Mouse (Mus musculus): ENCODE measurements around the gene Col16a1. TPM values are rescaled to one million over a fixed set of nuclear protein-coding genes. Genes with fewer than 3 reads are reported as not detected.

Gene Col16a1
- polyA plus RNA-seq, 1 experiment from 2014 or later = 3.1 TPM

DNA sequence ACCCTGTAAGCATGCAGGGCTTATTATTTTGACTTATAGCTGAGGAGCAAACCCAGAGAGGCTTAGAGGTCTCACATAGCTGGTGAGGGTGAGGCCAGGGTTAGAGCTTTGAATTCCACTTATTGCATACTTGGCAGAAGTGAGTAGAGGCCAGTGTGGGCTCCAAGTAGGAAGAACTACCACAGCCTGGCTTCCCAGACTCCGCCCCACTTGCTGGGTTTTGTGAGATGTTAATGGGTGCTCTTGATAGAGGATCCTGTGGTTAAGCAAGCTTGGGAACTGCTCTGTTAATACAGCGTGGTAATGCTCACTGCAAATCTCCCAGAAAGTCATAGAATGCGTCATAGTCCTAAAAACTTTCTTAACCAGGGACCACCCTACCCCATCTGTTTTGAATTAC lies 61.3 kb downstream of the Col16a1 start:
- Histone ChIP-seq H3K4me2 (ENCODE audit: low read depth, low read length) (peak overlapping the region; percentile 70), H3K36me3 (ENCODE audit: control insufficient read depth, insufficient read depth) (no peaks in the 10 kb centered on the region), H3K9ac (ENCODE audit: low read depth, low read length) (no peak overlapping the region), H3K27ac (ENCODE audit: low read length) (no peak overlapping the region), H3K27me3 (ENCODE audit: control insufficient read depth, insufficient read depth, low read depth, low read length) (no peaks in the 10 kb centered on the region), H3K4me3 (ENCODE audit: low read depth, low read length) (peak overlapping the region; percentile 78; the same call in 1 of the 2 replicates), H3K4me1 (ENCODE audit: control insufficient read depth, low read depth, low read length) (peaks cover 29% of the 10 kb centered on the region), H3K9me3 (replicated peaks; ENCODE audit: control insufficient read depth, low read length) (no peaks in the 10 kb centered on the region)
- ATAC-seq (ENCODE audit: low read depth) = no peak
- 36% methylated on average over 3 of the region's 3 CpGs for WGBS (ENCODE audit: insufficient replicate concordance)

DNA sequence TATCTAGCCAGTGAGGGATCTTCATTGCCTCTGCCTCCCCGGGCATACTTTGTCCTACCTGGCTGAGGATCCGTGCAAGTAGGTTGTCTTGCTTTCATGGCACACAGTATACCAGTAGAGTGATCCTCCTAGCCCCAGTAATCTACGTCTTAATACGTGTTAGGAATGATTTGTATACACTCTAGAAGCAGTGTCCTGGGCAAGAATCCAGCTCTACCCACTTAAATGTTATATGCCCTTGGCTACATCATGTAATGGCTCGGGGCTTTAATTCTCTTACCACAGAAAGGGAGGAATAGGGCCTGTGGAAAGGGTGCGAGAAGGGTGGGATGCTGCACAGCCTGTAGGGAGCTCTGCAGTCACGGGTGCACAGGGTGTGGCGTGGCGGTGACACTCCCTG lies 62.0 kb downstream of the Col16a1 start:
- no peak overlapping the region for H3K9ac ChIP-seq (ENCODE audit: low read depth, low read length)
- H3K27me3 ChIP-seq (ENCODE audit: control insufficient read depth, insufficient read depth, low read depth, low read length) = no peaks in the 10 kb centered on the region
- no peak for ATAC-seq (ENCODE audit: low read depth)
- no peak overlapping the region for H3K4me3 ChIP-seq (ENCODE audit: low read depth, low read length)
- 77% methylated on average over 9 of the region's 9 CpGs for WGBS (ENCODE audit: insufficient replicate concordance)
- no peaks in the 10 kb centered on the region for H3K36me3 ChIP-seq (ENCODE audit: control insufficient read depth, insufficient read depth)
- no peaks in the 10 kb centered on the region for H3K9me3 ChIP-seq (replicated peaks; ENCODE audit: control insufficient read depth, low read length)
- no peak overlapping the region for H3K4me2 ChIP-seq (ENCODE audit: low read depth, low read length)
- no peak overlapping the region for H3K27ac ChIP-seq (ENCODE audit: low read length)
- H3K4me1 ChIP-seq (ENCODE audit: control insufficient read depth, low read depth, low read length) = peaks cover 29% of the 10 kb centered on the region

DNA sequence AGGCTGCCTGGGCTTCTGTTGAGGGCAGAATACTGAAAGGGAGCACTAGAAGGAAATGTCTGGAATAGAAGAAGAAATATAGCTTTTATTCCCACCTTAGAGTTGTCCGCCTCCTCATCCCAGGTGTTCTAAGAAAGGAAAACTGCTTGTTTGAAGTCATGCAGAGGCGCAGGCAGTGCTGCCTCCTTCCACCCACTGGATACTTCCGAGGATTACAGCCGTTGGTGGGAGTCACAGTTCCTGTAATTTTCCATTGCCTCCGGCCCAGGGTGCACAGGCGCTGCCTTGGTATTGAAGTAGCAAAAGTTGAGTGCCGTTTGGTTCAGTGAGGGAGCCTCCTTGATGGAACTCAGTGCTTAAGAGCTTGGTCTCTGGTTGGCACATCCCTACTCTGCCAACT lies 62.5 kb downstream of the Col16a1 start:
- Histone ChIP-seq H3K9me3 (replicated peaks; ENCODE audit: control insufficient read depth, low read length) (no peaks in the 10 kb centered on the region), H3K4me3 (ENCODE audit: low read depth, low read length) (no peak overlapping the region), H3K36me3 (ENCODE audit: control insufficient read depth, insufficient read depth) (no peaks in the 10 kb centered on the region), H3K4me1 (ENCODE audit: control insufficient read depth, low read depth, low read length) (peaks cover 29% of the 10 kb centered on the region), H3K9ac (ENCODE audit: low read depth, low read length) (no peak overlapping the region), H3K27me3 (ENCODE audit: control insufficient read depth, insufficient read depth, low read depth, low read length) (no peaks in the 10 kb centered on the region), H3K4me2 (ENCODE audit: low read depth, low read length) (no peak overlapping the region), H3K27ac (ENCODE audit: low read length) (no peak overlapping the region)
- WGBS (ENCODE audit: insufficient replicate concordance) = 79% methylated on average over 7 of the region's 7 CpGs
- ATAC-seq (ENCODE audit: low read depth) = no peak

DNA sequence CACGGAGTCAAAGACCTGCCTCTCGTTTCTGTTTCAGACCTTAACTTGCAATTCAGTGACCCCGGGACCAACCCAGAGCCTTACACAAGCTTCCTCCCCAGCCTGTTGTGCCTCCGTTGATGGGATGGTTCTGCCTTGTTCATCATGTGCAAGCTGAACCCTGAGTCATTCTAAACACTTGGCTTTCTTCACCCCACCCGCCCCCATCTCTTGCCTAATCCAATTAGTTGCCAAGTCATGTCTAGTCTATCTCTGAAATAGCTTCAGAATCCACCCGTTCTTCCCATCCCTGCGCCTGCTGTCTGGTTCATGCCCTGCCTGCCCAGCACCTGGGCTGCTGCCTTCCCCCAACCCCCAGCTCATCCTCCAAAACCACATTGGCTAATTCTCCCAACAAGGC lies 64.7 kb downstream of the Col16a1 start:
- 50% methylated on average over 7 of the region's 7 CpGs for WGBS (ENCODE audit: insufficient replicate concordance)

DNA sequence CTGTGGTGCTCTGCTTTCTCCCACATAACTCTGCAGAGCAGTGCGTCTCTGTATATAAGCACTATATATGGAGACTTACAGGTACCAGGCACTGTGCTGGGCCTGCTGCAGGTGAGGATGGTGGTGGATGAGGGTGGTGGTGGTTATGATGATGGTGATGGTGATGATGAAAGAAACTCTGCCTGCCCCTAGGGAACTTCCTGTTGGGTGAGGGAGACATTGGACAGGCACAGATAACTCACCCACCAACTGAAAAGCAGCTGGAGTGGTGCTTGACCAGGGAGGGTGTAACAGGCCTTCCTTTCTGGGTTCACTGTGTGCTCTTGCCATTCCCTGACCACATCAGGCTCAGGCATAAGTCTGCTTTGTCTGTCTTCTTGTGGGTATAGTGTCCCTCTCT lies 65.1 kb downstream of the Col16a1 start:
- H3K9me3 ChIP-seq (replicated peaks; ENCODE audit: control insufficient read depth, low read length) = no peaks in the 10 kb centered on the region
- H3K27me3 ChIP-seq (ENCODE audit: control insufficient read depth, insufficient read depth, low read depth, low read length) = no peaks in the 10 kb centered on the region
- 72% methylated on average over 1 of the region's 1 CpGs for WGBS (ENCODE audit: insufficient replicate concordance)
- 0 out of 2 replicates have a peak overlapping the region, but pooled peaks have one; percentile 21 for H3K27ac ChIP-seq (ENCODE audit: low read length)
- no peaks in the 10 kb centered on the region for H3K36me3 ChIP-seq (ENCODE audit: control insufficient read depth, insufficient read depth)
- no peak for ATAC-seq (ENCODE audit: low read depth)
- H3K4me2 ChIP-seq (ENCODE audit: low read depth, low read length) = no peak overlapping the region
- no peak overlapping the region for H3K9ac ChIP-seq (ENCODE audit: low read depth, low read length)
- H3K4me3 ChIP-seq (ENCODE audit: low read depth, low read length) = no peak overlapping the region
- H3K4me1 ChIP-seq (ENCODE audit: control insufficient read depth, low read depth, low read length) = peaks cover 24% of the 10 kb centered on the region

More for the DNA sequence above, 64.7 kb downstream of the Col16a1 start:
- Histone ChIP-seq H3K9me3 (replicated peaks; ENCODE audit: control insufficient read depth, low read length) (no peaks in the 10 kb centered on the region), H3K4me2 (ENCODE audit: low read depth, low read length) (no peak overlapping the region), H3K4me3 (ENCODE audit: low read depth, low read length) (no peak overlapping the region), H3K9ac (ENCODE audit: low read depth, low read length) (no peak overlapping the region), H3K36me3 (ENCODE audit: control insufficient read depth, insufficient read depth) (no peaks in the 10 kb centered on the region), H3K27me3 (ENCODE audit: control insufficient read depth, insufficient read depth, low read depth, low read length) (no peaks in the 10 kb centered on the region), H3K4me1 (ENCODE audit: control insufficient read depth, low read depth, low read length) (peaks cover 24% of the 10 kb centered on the region), H3K27ac (ENCODE audit: low read length) (0 out of 2 replicates have a peak overlapping the region, but pooled peaks have one; percentile 21)
- ATAC-seq (ENCODE audit: low read depth) = peak; percentile 22; the same call in 1 of the 2 replicates

DNA sequence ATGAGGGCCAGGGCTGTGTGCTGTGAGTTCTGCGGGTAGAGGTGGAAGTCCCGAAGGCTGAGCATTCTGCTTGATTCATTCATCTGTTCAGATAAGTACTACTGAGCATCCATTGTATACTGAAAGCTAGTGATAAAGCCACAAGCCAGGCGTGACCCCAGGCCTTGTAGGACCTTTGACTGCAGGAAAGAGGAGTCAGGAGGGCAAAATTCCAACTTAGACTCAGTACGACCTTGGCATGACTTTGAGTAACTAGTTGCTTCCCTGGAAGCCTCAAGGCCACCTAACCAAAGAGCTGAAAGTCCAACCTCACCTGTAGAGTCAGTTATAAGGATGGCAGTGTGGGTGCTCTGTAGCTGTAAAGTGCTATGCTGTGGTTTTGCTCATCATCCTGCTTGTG lies 73.1 kb downstream of the Col16a1 start:
- WGBS (ENCODE audit: insufficient replicate concordance) = 58% methylated on average over 4 of the region's 4 CpGs

DNA sequence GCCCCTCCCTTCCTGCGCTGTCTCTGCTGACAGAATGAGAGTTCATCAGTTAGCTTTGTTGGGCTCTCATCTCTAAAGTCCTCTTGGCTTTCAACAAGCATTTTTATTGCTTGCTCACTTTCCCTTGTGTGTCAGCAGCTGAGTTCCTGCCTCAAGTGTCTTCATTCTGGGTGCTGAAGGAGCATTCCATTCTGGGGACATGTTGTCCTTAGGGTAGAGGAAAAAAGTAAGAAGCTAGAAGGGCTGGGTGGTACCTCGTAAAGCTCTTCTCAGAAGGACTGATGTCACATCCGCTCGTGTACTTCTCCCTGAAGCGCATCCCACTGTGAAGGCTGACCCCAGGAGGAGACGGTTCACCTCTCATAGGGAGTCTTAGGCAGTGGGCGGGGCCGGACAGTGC lies 73.9 kb downstream of the Col16a1 start:
- Histone ChIP-seq H3K36me3 (ENCODE audit: control insufficient read depth, insufficient read depth) (peaks cover 22% of the 10 kb centered on the region), H3K9me3 (replicated peaks; ENCODE audit: control insufficient read depth, low read length) (no peaks in the 10 kb centered on the region), H3K4me1 (ENCODE audit: control insufficient read depth, low read depth, low read length) (no peaks in the 10 kb centered on the region), H3K4me2 (ENCODE audit: low read depth, low read length) (no peak overlapping the region), H3K27me3 (ENCODE audit: control insufficient read depth, insufficient read depth, low read depth, low read length) (no peaks in the 10 kb centered on the region), H3K9ac (ENCODE audit: low read depth, low read length) (no peak overlapping the region), H3K4me3 (ENCODE audit: low read depth, low read length) (no peak overlapping the region), H3K27ac (ENCODE audit: low read length) (no peak overlapping the region)
- 83% methylated on average over 8 of the region's 8 CpGs for WGBS (ENCODE audit: insufficient replicate concordance)
- no peak for ATAC-seq (ENCODE audit: low read depth)

More for the DNA sequence above, 73.1 kb downstream of the Col16a1 start:
- Histone ChIP-seq H3K36me3 (ENCODE audit: control insufficient read depth, insufficient read depth) (peaks cover 21% of the 10 kb centered on the region), H3K9me3 (replicated peaks; ENCODE audit: control insufficient read depth, low read length) (no peaks in the 10 kb centered on the region), H3K4me3 (ENCODE audit: low read depth, low read length) (no peak overlapping the region), H3K4me2 (ENCODE audit: low read depth, low read length) (no peak overlapping the region), H3K27me3 (ENCODE audit: control insufficient read depth, insufficient read depth, low read depth, low read length) (no peaks in the 10 kb centered on the region), H3K9ac (ENCODE audit: low read depth, low read length) (no peak overlapping the region), H3K27ac (ENCODE audit: low read length) (no peak overlapping the region), H3K4me1 (ENCODE audit: control insufficient read depth, low read depth, low read length) (no peaks in the 10 kb centered on the region; the same call in 1 of the 2 replicates)
- ATAC-seq (ENCODE audit: low read depth) = no peak

DNA sequence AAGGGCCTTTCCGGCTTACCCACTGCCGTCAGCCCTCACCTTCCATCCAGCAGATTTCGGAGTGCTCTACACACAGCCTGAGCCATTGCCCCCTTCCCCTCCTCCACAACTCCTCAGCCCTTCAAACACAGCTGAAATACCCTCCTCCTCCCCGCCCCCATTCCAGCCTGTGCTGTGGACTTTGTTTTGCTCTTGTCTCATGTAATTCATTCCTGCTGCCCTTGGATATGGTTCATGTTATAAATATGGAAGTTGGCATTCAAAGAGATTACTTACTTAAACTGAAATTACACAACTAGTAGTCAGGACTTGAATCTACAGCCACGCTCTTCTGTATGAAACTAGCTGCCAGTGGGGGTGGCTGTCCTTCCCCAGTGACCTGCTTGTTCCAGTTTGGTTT lies 75.4 kb downstream of the Col16a1 start:
- Histone ChIP-seq H3K4me3 (ENCODE audit: low read depth, low read length) (no peak overlapping the region), H3K27ac (ENCODE audit: low read length) (no peak overlapping the region), H3K36me3 (ENCODE audit: control insufficient read depth, insufficient read depth) (peaks cover 29% of the 10 kb centered on the region), H3K9ac (ENCODE audit: low read depth, low read length) (no peak overlapping the region), H3K4me1 (ENCODE audit: control insufficient read depth, low read depth, low read length) (no peaks in the 10 kb centered on the region), H3K9me3 (replicated peaks; ENCODE audit: control insufficient read depth, low read length) (no peaks in the 10 kb centered on the region), H3K4me2 (ENCODE audit: low read depth, low read length) (no peak overlapping the region), H3K27me3 (ENCODE audit: control insufficient read depth, insufficient read depth, low read depth, low read length) (no peaks in the 10 kb centered on the region)
- 85% methylated on average over 5 of the region's 5 CpGs for WGBS (ENCODE audit: insufficient replicate concordance)
- ATAC-seq (ENCODE audit: low read depth) = no peak

DNA sequence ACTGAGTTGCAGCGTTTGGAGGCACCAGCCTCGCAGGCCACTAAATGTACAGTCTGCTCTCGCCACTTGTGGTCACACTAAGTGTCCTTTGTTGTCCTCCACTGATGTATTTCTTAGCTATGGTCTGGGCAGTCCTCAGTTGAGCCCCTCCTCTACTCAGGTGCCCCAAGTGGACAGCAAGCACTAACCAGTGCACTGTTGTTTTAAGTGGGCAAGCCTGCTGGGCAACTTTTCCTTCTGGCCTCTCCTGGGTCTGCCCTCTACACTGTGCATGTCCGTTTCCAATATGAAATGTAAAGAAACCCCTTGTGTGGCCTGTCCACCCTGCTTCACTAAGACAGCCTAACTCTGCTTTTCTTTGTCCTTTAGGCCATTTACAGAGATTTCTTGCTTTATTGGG lies 76.5 kb downstream of the Col16a1 start:
- no peak overlapping the region for H3K9ac ChIP-seq (ENCODE audit: low read depth, low read length)
- no peak overlapping the region for H3K4me2 ChIP-seq (ENCODE audit: low read depth, low read length)
- H3K27me3 ChIP-seq (ENCODE audit: control insufficient read depth, insufficient read depth, low read depth, low read length) = no peaks in the 10 kb centered on the region
- no peaks in the 10 kb centered on the region for H3K9me3 ChIP-seq (replicated peaks; ENCODE audit: control insufficient read depth, low read length)
- H3K36me3 ChIP-seq (ENCODE audit: control insufficient read depth, insufficient read depth) = peaks cover 29% of the 10 kb centered on the region
- WGBS (ENCODE audit: insufficient replicate concordance) = 86% methylated on average over 4 of the region's 4 CpGs
- peaks cover 3% of the 10 kb centered on the region; the same call in 1 of the 2 replicates for H3K4me1 ChIP-seq (ENCODE audit: control insufficient read depth, low read depth, low read length)
- ATAC-seq (ENCODE audit: low read depth) = no peak
- no peak overlapping the region for H3K4me3 ChIP-seq (ENCODE audit: low read depth, low read length)
- no peak overlapping the region for H3K27ac ChIP-seq (ENCODE audit: low read length)
